Mouse (Mus musculus) MEL (cell line): ENCODE measurements around the gene Brsk2.

Experiments
- BHLHE40 ChIP-seq: IDR thresholded peaks from 2 replicates; pipeline ENCODE4 v1.6.1; 2012; ENCODE audit warnings: low read depth, mild to moderate bottlenecking, inconsistent platforms, low read length, improper control_type of control experiment, borderline replicate concordance
- CHD2 ChIP-seq: IDR thresholded peaks from 2 replicates; pipeline ENCODE4 v1.6.1; 2011; ENCODE audit warnings: low read length, improper control_type of control experiment
- CTCF ChIP-seq, 3 experiments: IDR thresholded peaks in 2 of 3; conservative IDR thresholded peaks in 1 of 3; 2 replicates each; pipeline ENCODE4 v1.5.1; 2011 to 2012; ENCODE audit warnings: low read length in 3 of 3, low read depth in 2 of 3, mild to moderate bottlenecking in 2 of 3, improper control_type of control experiment in 1 of 3, inconsistent platforms in 1 of 3, mixed read lengths in 1 of 3, moderate library complexity in 1 of 3; ENCODE audit not compliant: control insufficient read depth in 1 of 3, insufficient read depth in 1 of 3, poor library complexity in 1 of 3, severe bottlenecking in 1 of 3
- POLR2A ChIP-seq, 2 experiments: IDR thresholded peaks; 2 replicates each; pipeline ENCODE4 v1.6.1; 2011 to 2012; ENCODE audit warnings: low read length in 2 of 2, mild to moderate bottlenecking in 2 of 2, control low read depth in 1 of 2, improper control_type of control experiment in 1 of 2, low read depth in 1 of 2, moderate library complexity in 1 of 2; ENCODE audit not compliant: control insufficient read depth in 1 of 2, insufficient read depth in 1 of 2, poor library complexity in 1 of 2
- USF1 ChIP-seq: IDR thresholded peaks from 2 replicates; pipeline ENCODE4 v1.6.1; 2014; ENCODE audit warnings: low read depth, mild to moderate bottlenecking, inconsistent platforms, low read length, improper control_type of control experiment, moderate library complexity

DNA sequence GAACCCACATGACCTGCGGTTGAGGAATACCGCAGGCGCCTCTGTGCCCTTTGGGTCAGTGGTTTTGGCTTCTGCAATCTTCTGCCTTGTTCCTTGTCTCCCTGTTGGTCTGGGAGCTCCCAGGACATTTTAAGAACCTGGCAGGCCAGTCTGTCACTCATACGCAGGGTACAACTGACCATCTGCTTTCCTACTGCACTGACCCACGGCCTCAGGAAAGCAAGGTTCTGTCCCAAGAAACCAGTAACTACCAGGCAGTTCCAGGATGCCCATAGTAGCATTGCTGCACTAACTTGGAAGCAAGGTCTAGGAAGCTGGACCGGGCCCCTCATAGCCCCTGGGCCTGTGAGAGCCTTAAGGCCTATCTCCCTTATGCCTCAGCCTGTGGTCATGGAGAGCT is 14.6 kb upstream of the Brsk2 start:
- TF ChIP-seq POLR2A (IDR thresholded peaks at IDR 0.05; ENCODE audit: control insufficient read depth in 1 of 2, insufficient read depth in 1 of 2, low read depth in 1 of 2, low read length in 2 of 2, poor library complexity in 1 of 2) (no peak), CHD2 (no peak), BHLHE40 (no peak), USF1 (no peak), CTCF (IDR thresholded peaks at IDR 0.05 in 2 of 3, conservative IDR thresholded peaks at IDR 0.05 in 1 of 3; ENCODE audit: control insufficient read depth in 1 of 3, insufficient read depth in 1 of 3, low read depth in 2 of 3, low read length in 3 of 3, poor library complexity in 1 of 3, severe bottlenecking in 1 of 3) (no peak)
